Mouse (Mus musculus) kidney, postnatal 0 days (tissue): Measurements from ENCODE around the gene Ceacam1. TPM values are rescaled to one million over a fixed set of nuclear protein-coding genes. Genes with fewer than 3 reads are reported as not detected.
"Not testable (repeated sequence)": the region's sequence is repeated elsewhere in the genome, so short reads cannot be mapped to it uniquely, and the experiment has no call there.

Source experiments
- ATAC-seq: fragments of 200-750 bp; cut with Nextera tagmentation; replicated peaks from 2 replicates; pipeline ENCODE4 v1.8.0; 2017; ENCODE audit warnings: low read depth, moderate number of reproducible peaks, moderate TSS enrichment, moderate library complexity; ENCODE audit not compliant: low FRiP score
- DNase-seq: peaks from one replicate; pipeline ENCODE4 v3.0.0-alpha.2; 2016; ENCODE audit warnings: low spot score
- H3K27ac ChIP-seq: fragments of 300-500 bp; sonication (generic); 2 replicates; pipeline ENCODE4 v1.5.1; 2014; ENCODE audit warnings: mild to moderate bottlenecking
- H3K27me3 ChIP-seq: fragments of 300-500 bp; sonication (generic); 2 replicates; pipeline ENCODE4 v1.6.1; 2014; ENCODE audit warnings: low read length, mixed read lengths; ENCODE audit not compliant: insufficient read depth
- H3K36me3 ChIP-seq: fragments of 300-500 bp; sonication (generic); 2 replicates; pipeline ENCODE4 v1.6.1; 2014; ENCODE audit warnings: low read length, mixed read lengths; ENCODE audit not compliant: insufficient read depth
- H3K4me1 ChIP-seq: fragments of 300-500 bp; sonication (generic); replicated peaks from 2 replicates; pipeline ENCODE4 v1.6.1; 2014; ENCODE audit warnings: antibody characterized with exemption, low read length, mixed read lengths; ENCODE audit not compliant: insufficient read depth
- H3K4me2 ChIP-seq: fragments of 300-500 bp; sonication (generic); 2 replicates; pipeline ENCODE4 v1.6.1; 2014; ENCODE audit warnings: mild to moderate bottlenecking, low read length, moderate library complexity, mixed read lengths
- H3K4me3 ChIP-seq: fragments of 300-500 bp; sonication (generic); replicated peaks from 2 replicates; pipeline ENCODE4 v1.5.1; 2014; ENCODE audit warnings: low read depth, low read length
- H3K9ac ChIP-seq: fragments of 300-500 bp; sonication (generic); 2 replicates; pipeline ENCODE4 v1.6.1; 2014; ENCODE audit warnings: low read depth, low read length
- H3K9me3 ChIP-seq: fragments of 300-500 bp; sonication (generic); replicated peaks from 2 replicates; pipeline ENCODE4 v1.6.1; 2016; ENCODE audit warnings: low read length, inconsistent platforms, mixed read lengths
- CTCF ChIP-seq: IDR thresholded peaks from 2 replicates; pipeline ENCODE4 v1.5.1; 2016; ENCODE audit warnings: antibody characterized with exemption, low read depth, mild to moderate bottlenecking, moderate library complexity
- WGBS: fragments of 180-500 bp; shearing (Covaris S2); extraction: QIAGEN DNeasy Blood & Tissue Kit; methylation state at CpG from one replicate; pipeline ENCODE4 v1.1.7; 2014; 5-methylcytosine and 5-hydroxymethylcytosine counted together
- polyA plus RNA-seq: library from polyadenylated mRNA; unstranded; fragments of >200 nt; fragmentation: Nextera tagmentation; extraction: Ambion mirVana; gene quantifications from 2 replicates; pipeline ENCODE4 v1.2.1, GENCODE M21; 2015

Gene Ceacam1
- polyA plus RNA-seq = 4.7 and 6.3 TPM in 2 replicates

DNA sequence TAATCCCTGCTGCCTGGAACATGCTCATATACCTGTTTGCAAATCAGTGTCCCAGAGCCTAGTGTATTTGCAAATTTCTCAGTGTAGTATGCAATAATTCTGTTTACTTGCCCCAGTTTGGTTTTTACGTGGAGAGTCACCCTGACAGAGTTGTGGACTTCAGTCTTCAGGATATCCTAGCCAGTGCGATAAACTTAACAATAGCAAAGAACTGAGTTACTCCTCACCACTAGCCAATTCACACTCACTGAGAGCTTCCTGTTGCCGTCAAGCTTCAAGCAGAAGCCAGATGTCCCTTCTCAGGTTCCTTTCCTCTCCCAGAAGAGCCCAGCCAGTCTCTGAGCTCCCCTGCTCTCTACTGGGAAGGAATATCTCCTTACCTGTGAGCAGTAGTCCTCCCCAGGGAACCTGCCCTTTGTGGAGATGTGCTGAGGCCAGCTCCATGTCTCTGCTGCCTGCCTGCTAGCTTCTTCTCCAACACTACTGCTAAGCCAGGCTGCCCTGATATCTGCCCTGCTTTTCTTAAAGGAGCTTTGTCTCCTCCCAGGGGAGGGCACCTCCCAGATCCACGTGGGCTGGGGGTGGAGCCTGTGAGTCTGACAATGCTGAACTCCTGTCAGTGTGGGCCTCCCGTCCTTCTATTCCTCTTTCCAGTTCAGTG, at the start of gene Ceacam1:
Gene Ceacam1 (minus strand): TSS at position 513 of the 661 bp plus-strand sequence.
- H3K36me3 ChIP-seq, H3K4me1 ChIP-seq, H3K9ac ChIP-seq, H3K27ac ChIP-seq, H3K27me3 ChIP-seq, H3K4me3 ChIP-seq, H3K9me3 ChIP-seq: not testable (repeated sequence)
- WGBS = 12% methylated on average over 5 of the region's 5 CpGs
- peak within 1 kb of the TSS; percentile 28; the same call in 1 of the 2 replicates for H3K4me2 ChIP-seq
- peak; percentile 77 for ATAC-seq
- peak; percentile 72 for DNase-seq

DNA sequence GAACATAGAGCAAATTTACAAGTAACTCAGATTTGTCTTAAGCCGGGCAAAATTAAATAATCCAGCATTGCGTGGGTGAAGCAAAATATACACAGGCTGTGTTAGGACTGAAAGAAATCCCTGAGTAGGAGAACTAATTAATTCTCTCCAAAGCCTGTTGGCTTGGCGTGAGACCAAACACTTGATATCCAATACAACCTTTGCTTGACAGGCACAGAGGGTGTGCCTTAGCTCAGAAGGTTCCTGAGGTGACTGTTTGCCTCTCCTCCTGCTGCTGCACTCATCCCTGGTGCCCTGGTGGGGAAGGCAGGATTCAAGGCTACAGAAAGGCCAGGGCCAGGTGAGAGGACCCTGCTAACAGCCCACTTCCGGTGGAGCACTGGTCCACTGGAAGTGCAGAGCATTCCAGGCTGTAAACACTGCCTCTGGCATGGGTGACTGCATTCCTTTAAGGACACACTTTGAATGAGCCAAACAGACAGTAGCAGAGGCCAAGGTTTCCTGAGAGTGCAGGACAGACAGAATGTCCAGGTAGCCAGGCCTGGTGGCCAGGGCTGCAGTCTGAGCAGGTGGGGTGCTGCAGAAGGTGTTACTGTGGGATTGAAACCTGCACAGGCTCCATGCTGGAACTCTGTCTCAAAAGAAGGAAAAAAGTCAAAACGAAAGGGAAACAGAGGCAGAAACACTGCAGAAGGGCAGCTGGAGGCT, 38.8 kb upstream of the Ceacam1 start:
- DNase-seq = not testable (repeated sequence)

DNA sequence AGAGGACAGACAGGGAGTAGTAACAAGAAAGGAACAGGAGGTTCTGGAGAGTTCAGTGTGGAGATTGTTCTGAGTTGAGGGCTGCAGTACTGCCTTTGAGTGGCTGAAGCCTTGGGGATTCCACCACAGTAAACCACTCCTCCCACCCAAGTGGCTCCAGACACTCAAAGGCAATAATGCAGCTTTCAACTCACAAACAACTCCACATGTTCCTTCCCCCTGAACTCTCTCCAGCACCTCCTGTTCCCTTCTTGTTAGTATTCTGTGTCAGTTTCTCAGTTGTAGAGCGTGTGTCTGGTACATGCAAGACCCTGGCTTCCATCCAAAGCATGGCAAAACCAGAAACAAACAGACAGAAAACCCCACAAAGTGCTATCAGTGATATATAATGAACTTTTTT, 38.3 kb upstream of the Ceacam1 start:
- not testable (repeated sequence) for H3K27me3 ChIP-seq, H3K4me2 ChIP-seq, H3K27ac ChIP-seq, DNase-seq, H3K36me3 ChIP-seq, ATAC-seq, H3K4me1 ChIP-seq, H3K9me3 ChIP-seq, H3K9ac ChIP-seq, H3K4me3 ChIP-seq
- 50% methylated on average over 1 of the region's 1 CpGs for WGBS

More for the DNA sequence above, 38.8 kb upstream of the Ceacam1 start:
- not testable (repeated sequence) for H3K4me3 ChIP-seq, H3K9ac ChIP-seq, H3K4me1 ChIP-seq, ATAC-seq, H3K36me3 ChIP-seq, H3K27ac ChIP-seq, H3K27me3 ChIP-seq, H3K4me2 ChIP-seq, H3K9me3 ChIP-seq
- WGBS = 37% methylated on average over 2 of the region's 5 CpGs

DNA sequence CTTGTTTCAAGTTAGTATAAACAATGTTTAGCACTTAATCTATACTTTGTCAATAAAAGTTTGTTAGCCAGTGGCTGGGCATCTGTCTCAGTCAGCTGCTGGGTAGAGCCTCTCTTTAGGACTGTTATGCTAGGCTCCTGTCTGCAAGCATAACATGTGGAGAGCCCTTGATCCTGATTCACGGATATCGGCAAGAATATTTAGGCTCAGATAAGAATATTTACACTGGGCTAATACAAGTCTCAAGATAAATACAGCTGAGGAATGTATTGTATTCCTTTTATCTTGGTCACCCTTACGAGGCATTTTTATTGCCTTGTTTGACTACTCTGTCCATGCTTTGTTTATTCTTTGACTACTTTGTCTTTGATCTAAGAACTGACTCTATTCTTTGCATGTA, 32.5 kb upstream of the Ceacam1 start:
- no peak for DNase-seq

DNA sequence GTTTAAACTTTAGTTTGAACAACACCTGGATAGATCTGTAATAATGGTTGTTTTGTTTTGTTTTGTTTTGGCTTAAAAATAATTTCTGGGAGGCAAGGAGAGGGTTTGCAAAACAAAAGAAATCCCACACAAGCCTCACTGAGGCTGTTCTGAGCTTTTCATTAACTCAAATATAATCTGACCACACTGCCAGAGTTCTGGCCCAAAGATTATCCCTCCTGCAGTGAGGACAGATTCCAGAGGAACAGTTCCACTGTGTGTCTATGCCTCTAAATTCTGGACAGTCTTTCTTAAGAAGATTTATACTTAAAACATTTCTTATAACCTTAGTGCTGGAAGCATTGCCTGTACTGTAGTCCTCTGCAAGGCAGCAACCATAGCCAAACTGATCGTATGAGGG, 17.2 kb upstream of the Ceacam1 start:
- H3K4me3 ChIP-seq = no peak overlapping the region
- no peaks in the 10 kb centered on the region for H3K27me3 ChIP-seq
- H3K4me1 ChIP-seq = no peaks in the 10 kb centered on the region
- 87% methylated on average over 1 of the region's 1 CpGs for WGBS
- no peak overlapping the region for H3K9ac ChIP-seq
- DNase-seq (no peak), ATAC-seq (no peak)
- no peak for TF ChIP-seq CTCF
- H3K4me2 ChIP-seq = no peak overlapping the region
- no peaks in the 10 kb centered on the region for H3K9me3 ChIP-seq
- no peaks in the 10 kb centered on the region for H3K36me3 ChIP-seq
- H3K27ac ChIP-seq = no peak overlapping the region

More for the DNA sequence above, 32.5 kb upstream of the Ceacam1 start:
- no peak overlapping the region for H3K27ac ChIP-seq
- no peaks in the 10 kb centered on the region for H3K36me3 ChIP-seq
- H3K4me3 ChIP-seq = no peak overlapping the region
- no peaks in the 10 kb centered on the region for H3K4me1 ChIP-seq
- H3K9ac ChIP-seq = no peak overlapping the region
- no peak for ATAC-seq
- WGBS = 18% methylated on average over 3 of the region's 3 CpGs
- no peaks in the 10 kb centered on the region for H3K9me3 ChIP-seq
- H3K27me3 ChIP-seq = no peaks in the 10 kb centered on the region
- TF ChIP-seq CTCF = no peak
- no peak overlapping the region for H3K4me2 ChIP-seq

DNA sequence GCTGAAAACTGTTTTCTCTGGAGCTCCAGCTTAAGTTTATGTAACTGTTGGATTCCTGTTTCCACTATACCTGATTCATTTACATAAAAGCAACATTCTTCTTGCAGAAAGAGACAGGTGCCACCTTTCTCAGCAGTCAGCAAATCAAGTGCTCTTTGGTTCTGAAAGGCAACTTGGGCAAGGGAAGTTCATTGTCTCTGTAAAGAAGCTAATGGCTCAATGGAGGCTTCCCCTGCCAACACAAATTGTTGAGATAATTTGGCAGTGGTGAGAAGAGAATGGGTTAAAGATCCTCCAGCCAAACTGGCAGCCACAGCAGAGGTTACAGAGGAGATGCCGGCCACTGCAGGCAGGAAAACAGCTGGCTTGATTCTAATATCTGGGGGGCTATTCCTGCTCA, 13.3 kb upstream of the Ceacam1 start:
- no CpG with 5 or more reads among the region's 1 CpGs for WGBS

DNA sequence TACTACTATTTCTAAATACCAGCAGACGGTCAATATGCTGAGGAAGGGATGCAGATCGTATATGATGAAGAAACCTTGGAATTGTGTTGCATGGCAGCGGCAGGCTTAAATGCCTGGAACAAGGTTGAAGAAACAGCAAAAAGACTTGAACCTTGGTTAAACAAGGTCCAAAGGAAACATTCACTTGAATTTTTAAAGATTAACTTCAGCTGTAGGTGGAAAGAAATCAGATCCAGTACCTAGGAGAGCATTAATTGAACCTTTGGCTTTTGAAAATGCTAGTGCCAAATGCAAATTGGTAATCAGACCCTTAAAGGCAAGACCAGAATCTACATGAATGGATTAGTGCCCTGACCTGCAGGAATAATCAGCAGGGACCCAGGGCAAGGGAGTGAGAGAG, 12.0 kb upstream of the Ceacam1 start:
- WGBS = 87% methylated on average over 3 of the region's 3 CpGs
- not testable (repeated sequence) for H3K9ac ChIP-seq, ATAC-seq

More for the DNA sequence above, 13.3 kb upstream of the Ceacam1 start:
- not testable (repeated sequence) for H3K4me1 ChIP-seq, H3K9me3 ChIP-seq, H3K9ac ChIP-seq, H3K36me3 ChIP-seq, H3K4me3 ChIP-seq, ATAC-seq, DNase-seq, H3K27ac ChIP-seq, H3K27me3 ChIP-seq, H3K4me2 ChIP-seq

More for the DNA sequence above, 12.0 kb upstream of the Ceacam1 start:
- H3K4me1 ChIP-seq, H3K4me3 ChIP-seq, H3K27me3 ChIP-seq, H3K9me3 ChIP-seq, DNase-seq, H3K27ac ChIP-seq, H3K4me2 ChIP-seq, H3K36me3 ChIP-seq: not testable (repeated sequence)
